Mouse (Mus musculus): ENCODE measurements around the gene Sema3e. TPM values are rescaled to one million over a fixed set of nuclear protein-coding genes. Genes with fewer than 3 reads are reported as not detected.

Gene Sema3e
- polyA plus RNA-seq (2016; fragmentation: Nextera tagmentation; extraction: Ambion mirVana), result 0.89 and 1.3 TPM in 2 replicates

DNA sequence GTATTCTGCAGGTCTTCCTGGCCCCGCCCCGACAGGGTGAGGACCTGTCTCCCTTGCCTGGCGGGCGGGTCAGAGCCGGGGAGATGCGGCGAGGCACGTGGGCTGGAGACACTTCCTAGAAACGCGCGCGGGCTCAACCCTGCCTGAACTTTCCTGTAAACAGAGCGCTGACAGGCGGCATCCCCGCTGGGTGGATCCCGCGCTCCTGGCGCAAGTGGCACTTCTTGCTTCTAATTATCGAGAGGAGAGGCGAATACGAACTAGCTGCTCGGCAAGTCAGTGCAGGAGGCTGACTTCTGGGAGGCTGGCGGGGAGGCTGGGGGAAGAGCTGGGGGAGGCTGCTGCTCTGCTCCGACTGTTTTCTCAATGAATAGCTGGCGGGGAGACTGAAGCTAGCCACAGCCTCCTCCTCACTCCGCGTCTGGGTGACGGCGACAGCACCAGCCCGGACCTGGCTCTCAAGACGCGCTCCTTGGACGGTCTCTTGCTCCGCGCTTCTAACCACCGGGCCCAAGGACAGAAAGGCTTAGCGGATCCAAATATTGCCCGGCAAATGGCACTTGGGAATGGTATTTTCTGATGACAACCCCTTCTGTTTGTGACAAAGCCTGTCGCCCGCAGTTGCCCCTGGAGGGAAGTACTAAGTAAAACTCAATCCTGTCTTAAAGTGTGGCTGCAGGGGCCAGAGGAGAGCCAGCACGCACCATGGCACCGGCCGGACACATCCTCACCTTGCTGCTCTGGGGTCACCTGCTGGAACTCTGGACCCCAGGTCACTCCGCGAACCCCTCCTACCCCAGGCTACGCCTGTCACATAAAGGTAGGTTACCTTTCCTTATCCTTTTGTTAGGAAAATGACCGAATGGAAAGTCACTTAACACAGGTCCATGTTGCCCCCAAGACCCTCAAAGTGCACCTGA is at the start of gene Sema3e:
Sema3e (plus strand) TSS at position 72 of the 920 bp plus-strand sequence.
- H3K4me3 ChIP-seq, result peak within 1 kb of the TSS; percentile 69
- DNase-seq (ENCODE audit: low spot score), result peak; percentile 78
- H3K27ac ChIP-seq, result peak within 1 kb of the TSS; percentile 33; the same call in 1 of the 2 replicates
- H3K36me3 ChIP-seq, result no peaks in the 10 kb centered on the region
- H3K27me3 ChIP-seq (ENCODE audit: insufficient read depth, poor library complexity, severe bottlenecking), result peaks cover 8% of the 10 kb centered on the region; the same call in 1 of the 2 replicates
- under 1% methylated on average over 47 of the region's 47 CpGs for WGBS
- H3K4me1 ChIP-seq, result peaks cover 4% of the 10 kb centered on the region; the same call in 1 of the 2 replicates
- no peaks in the 10 kb centered on the region for H3K9me3 ChIP-seq

DNA sequence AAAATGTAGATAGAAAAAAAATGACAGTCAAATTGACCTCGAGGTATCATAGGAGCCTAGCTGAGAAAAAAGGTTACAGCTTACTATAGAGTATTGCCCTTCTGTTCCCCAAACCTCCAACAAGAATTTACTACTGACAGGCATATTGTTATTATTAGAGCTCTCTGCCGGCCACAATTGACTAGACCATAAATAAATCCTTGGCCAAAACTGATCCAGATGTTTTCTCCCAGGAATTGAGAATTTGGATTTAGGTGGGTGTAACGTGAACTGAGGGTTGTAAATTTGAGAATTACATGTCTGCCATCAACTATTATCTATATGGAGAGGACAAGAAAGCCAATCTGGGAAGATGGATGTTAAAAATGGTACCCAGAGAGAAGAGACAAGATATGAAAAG is 47.5 kb upstream of the Sema3e start:
- WGBS, result 82% methylated on average over 3 of the region's 3 CpGs
- DNase-seq (ENCODE audit: low spot score), result no peak
- Histone ChIP-seq H3K27ac (no peak overlapping the region), H3K4me3 (no peak overlapping the region), H3K9me3 (no peaks in the 10 kb centered on the region), H3K36me3 (no peaks in the 10 kb centered on the region), H3K27me3 (ENCODE audit: insufficient read depth, poor library complexity, severe bottlenecking) (no peaks in the 10 kb centered on the region), H3K4me1 (0 out of 2 replicates have a peak, but pooled peaks cover 2% of the 10 kb centered on the region)

DNA sequence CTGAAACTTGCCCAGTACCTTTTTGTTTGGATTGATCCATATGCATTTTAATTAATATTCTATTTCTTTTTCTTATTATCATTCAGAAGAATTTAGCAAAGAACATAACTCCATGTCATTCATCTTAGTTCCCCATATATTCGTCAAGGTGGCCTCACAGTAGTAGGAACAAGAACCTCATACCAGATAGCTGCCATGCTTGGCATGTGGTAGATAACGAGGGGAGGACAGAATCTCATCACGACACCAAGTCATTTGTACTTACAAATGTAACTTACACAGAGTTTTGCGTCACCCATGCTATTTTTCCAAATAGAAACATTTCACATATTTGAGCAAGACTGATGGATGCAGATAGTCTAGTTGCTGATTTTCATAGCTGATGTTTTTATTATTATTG is 45.9 kb upstream of the Sema3e start:
- Histone ChIP-seq H3K36me3 (no peaks in the 10 kb centered on the region), H3K4me1 (0 out of 2 replicates have a peak, but pooled peaks cover 4% of the 10 kb centered on the region), H3K4me3 (no peak overlapping the region), H3K9me3 (no peaks in the 10 kb centered on the region), H3K27me3 (ENCODE audit: insufficient read depth, poor library complexity, severe bottlenecking) (no peaks in the 10 kb centered on the region), H3K27ac (no peak overlapping the region)
- DNase-seq (ENCODE audit: low spot score), result no peak
- 78% methylated on average over 4 of the region's 4 CpGs for WGBS

DNA sequence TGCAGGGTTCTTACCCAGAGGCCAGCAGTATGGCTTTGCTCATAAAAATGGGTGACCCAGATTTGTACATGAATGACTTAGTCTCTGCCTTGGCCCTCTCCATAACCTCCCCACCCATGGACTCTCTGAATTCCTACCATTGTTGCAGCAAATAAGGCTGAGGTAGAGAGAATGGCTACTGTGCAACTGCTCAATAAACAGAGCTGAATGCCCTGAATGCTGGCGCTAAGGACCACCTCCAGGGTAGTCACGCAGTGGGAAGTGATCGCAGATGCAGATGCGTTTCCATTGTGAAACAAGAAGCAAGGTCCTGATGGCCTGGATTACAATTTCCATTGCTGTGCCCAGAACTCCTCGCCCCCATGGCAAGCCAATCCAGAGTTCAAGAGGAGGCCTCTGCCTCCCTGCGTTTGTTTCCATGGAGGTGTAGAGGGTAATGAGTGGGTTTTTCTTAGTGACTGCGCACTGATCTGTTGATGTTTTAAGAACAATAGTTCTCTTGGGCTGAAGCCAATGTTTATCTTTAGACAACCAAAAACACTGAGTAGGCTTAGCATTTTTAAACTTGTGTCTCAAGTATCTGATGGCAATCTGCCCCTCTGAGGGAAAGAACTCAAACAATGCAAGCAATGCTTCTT is 42.5 kb upstream of the Sema3e start:
- H3K9me3 ChIP-seq, result no peaks in the 10 kb centered on the region
- no peak for DNase-seq (ENCODE audit: low spot score)
- no peaks in the 10 kb centered on the region for H3K36me3 ChIP-seq
- H3K4me1 ChIP-seq, result 0 out of 2 replicates have a peak, but pooled peaks cover 4% of the 10 kb centered on the region
- no peak overlapping the region for H3K27ac ChIP-seq
- no peak overlapping the region for H3K4me3 ChIP-seq
- WGBS, result 52% methylated on average over 7 of the region's 7 CpGs
- H3K27me3 ChIP-seq (ENCODE audit: insufficient read depth, poor library complexity, severe bottlenecking), result no peaks in the 10 kb centered on the region

DNA sequence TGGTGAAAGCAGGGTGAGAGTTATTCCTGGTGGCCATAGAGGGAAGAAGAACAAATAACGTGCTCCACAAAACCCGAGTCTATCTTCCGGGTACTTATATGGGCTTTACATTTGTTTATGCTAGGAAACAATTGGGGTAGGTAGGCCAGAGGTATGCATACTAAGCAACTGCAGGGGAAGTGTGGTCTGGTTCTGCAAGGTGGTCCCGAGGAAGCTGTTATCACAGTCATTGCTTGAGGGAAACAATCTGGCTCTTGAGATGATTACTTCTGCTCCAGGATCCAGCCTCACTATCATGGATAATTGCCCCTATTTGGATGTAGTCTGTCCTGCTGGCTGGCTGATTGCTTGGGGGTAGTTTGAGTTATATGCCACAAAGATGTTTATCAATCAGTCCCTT is 41.5 kb upstream of the Sema3e start:
- WGBS, result 61% methylated on average over 4 of the region's 4 CpGs
- H3K4me1 ChIP-seq, result 0 out of 2 replicates have a peak, but pooled peaks cover 4% of the 10 kb centered on the region

DNA sequence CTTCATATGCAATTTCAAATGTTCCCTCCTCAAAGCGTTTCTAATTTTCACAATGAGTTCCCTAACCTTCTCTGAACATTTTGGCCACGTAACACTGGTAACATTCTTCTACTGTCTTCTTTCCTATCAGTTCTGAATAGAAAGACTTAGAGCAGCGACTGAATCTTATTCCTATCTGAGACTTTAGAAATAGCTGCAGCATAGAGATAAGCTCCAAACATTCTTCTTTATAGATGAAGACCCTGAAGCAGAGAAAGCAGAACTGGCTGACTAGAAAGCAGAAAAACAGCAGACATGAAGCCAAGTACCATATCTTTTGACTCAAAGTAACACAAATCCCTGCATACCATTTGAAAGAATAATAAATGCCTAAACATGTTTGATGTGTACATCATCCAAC is 39.4 kb upstream of the Sema3e start:
- 0 out of 2 replicates have a peak, but pooled peaks cover 4% of the 10 kb centered on the region for H3K4me1 ChIP-seq
- no peaks in the 10 kb centered on the region for H3K36me3 ChIP-seq
- WGBS, result 58% methylated on average over 3 of the region's 3 CpGs
- no peak for DNase-seq (ENCODE audit: low spot score)
- no peaks in the 10 kb centered on the region for H3K27me3 ChIP-seq (ENCODE audit: insufficient read depth, poor library complexity, severe bottlenecking)
- H3K4me3 ChIP-seq, result no peak overlapping the region
- H3K27ac ChIP-seq, result no peak overlapping the region
- H3K9me3 ChIP-seq, result no peaks in the 10 kb centered on the region

More for the DNA sequence above, 41.5 kb upstream of the Sema3e start:
- Histone ChIP-seq H3K9me3 (no peaks in the 10 kb centered on the region), H3K27me3 (ENCODE audit: insufficient read depth, poor library complexity, severe bottlenecking) (no peaks in the 10 kb centered on the region), H3K27ac (no peak overlapping the region), H3K36me3 (no peaks in the 10 kb centered on the region), H3K4me3 (no peak overlapping the region)
- DNase-seq (ENCODE audit: low spot score), result no peak

DNA sequence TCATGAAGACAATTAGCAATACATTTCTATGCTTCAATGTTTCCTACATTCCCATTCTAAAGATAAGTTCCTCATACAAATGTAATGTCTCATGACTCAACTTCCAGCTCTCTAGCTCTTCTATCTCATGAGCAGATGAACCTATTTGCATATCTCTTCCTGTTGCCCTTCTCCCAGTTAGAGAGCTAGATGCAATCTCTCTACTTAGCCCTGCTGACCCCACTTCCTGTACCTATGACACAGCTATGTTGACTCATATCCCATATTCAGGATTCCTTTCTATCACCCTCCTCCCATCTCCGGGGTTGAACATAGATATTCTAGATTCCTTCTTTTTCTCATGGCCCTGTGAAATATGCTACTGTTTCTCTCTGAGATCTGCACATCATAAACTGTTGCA is 38.0 kb upstream of the Sema3e start:
- DNase-seq (ENCODE audit: low spot score), result no peak
- no peaks in the 10 kb centered on the region for H3K36me3 ChIP-seq
- H3K4me1 ChIP-seq, result 0 out of 2 replicates have a peak, but pooled peaks cover 4% of the 10 kb centered on the region
- H3K4me3 ChIP-seq, result no peak overlapping the region
- 63% methylated on average over 1 of the region's 1 CpGs for WGBS
- H3K27ac ChIP-seq, result no peak overlapping the region
- H3K9me3 ChIP-seq, result no peaks in the 10 kb centered on the region
- H3K27me3 ChIP-seq (ENCODE audit: insufficient read depth, poor library complexity, severe bottlenecking), result no peaks in the 10 kb centered on the region

DNA sequence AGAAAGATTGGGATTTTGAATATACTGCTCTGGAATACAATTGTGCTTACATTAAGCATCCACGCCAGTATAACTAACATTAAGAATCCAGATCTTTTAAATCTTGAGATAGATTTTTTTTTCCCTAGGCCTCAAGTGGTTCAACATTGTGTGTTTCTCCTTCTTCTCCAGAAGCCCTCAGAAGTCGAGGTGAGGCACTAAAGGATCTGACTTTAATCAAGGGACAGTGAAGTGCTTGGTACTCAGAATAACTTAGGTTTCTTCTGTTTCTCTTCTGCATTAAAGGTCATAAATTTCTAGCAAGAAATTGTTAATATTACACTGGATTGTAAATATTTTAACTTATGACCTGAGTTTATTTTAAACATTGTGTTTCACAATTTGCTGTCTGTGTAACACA is 37.1 kb upstream of the Sema3e start:
- H3K4me1 ChIP-seq, result peaks cover 2% of the 10 kb centered on the region; the same call in 1 of the 2 replicates
- H3K36me3 ChIP-seq, result no peaks in the 10 kb centered on the region
- 63% methylated on average over 2 of the region's 2 CpGs for WGBS
- H3K27me3 ChIP-seq (ENCODE audit: insufficient read depth, poor library complexity, severe bottlenecking), result no peaks in the 10 kb centered on the region
- no peaks in the 10 kb centered on the region for H3K9me3 ChIP-seq
- no peak overlapping the region for H3K27ac ChIP-seq
- no peak for DNase-seq (ENCODE audit: low spot score)
- no peak overlapping the region for H3K4me3 ChIP-seq

DNA sequence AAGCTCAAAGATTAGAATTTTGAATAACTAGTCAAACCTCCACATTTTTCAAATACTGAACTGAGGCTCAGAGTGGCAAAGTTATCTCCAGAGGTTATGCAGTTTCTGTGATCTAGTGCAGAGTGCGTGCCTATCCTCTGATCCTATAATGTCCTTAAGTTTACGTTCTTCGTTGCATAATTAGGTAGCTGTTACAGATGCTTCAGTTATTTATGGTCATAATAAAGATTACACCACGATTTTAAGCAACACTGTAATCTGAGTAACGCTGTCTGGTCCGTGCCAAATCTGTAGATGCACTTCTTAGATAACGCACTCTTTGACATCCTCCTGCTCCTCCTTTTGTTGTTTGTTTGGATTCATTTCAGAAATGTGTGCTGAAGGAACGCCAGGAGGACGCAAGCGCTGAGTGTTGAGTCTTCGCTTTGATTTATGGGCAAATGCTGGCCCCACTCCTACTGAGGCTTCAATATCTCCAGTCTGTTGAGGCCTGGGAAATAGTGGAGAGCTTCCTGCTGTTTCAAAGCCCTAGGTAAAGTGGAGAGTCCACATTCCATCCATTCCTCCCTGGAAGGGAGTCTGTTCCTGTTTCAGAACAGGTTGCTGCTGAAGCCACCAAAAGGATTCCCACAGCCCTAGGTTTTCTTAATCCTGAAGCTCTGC is 32.2 kb upstream of the Sema3e start:
- no peak overlapping the region for H3K4me3 ChIP-seq
- no peak for DNase-seq (ENCODE audit: low spot score)
- H3K9me3 ChIP-seq, result no peaks in the 10 kb centered on the region
- 49% methylated on average over 11 of the region's 11 CpGs for WGBS
- no peak overlapping the region for H3K27ac ChIP-seq
- no peaks in the 10 kb centered on the region for H3K27me3 ChIP-seq (ENCODE audit: insufficient read depth, poor library complexity, severe bottlenecking)
- H3K36me3 ChIP-seq, result no peaks in the 10 kb centered on the region
- H3K4me1 ChIP-seq, result peaks cover 4% of the 10 kb centered on the region; the same call in 1 of the 2 replicates

DNA sequence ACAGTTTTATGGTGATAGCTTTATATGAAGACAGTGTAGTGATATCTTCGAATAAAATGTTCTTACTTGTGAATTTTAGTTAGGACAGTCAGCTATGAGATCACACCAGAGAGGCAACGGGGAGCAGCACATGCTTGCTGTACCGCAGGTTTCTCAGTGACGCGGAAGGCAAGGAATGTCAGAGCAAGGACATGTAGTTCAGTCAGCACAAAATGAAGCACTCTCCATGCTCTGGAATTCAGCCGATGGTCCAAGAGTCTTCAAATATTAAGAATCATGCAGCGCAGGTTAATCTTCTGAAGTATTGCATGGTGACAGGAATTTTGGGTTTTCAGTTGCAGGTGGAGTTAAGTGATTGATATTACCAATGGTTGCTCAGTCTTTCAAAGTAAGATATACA is 3.3 kb downstream of the Sema3e start:
- no peak for DNase-seq (ENCODE audit: low spot score)
- Histone ChIP-seq H3K27ac (no peak overlapping the region), H3K36me3 (no peaks in the 10 kb centered on the region), H3K27me3 (ENCODE audit: insufficient read depth, poor library complexity, severe bottlenecking) (peaks cover 8% of the 10 kb centered on the region; the same call in 1 of the 2 replicates), H3K9me3 (no peaks in the 10 kb centered on the region), H3K4me3 (no peak overlapping the region), H3K4me1 (peaks cover 4% of the 10 kb centered on the region; the same call in 1 of the 2 replicates)
- 80% methylated on average over 7 of the region's 7 CpGs for WGBS

DNA sequence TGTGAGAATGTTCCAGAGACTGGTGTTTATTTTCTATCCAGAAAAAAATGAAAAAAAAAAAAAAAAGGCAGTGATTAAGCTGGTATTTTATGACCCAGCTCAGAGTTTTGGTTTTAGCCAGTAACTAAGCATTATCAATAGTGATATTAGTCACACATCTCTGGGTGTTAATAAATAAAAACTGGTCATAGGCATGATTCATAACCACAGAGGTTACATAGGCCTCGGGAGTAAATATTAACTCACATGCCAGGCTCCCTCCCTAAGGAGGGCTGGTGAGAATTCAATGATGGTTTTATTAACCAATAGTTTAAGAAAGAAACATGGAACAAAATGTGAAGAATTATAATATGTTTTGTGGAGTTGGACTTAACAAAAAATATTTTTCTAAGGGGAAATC is 5.7 kb downstream of the Sema3e start:
- no peaks in the 10 kb centered on the region for H3K36me3 ChIP-seq
- H3K4me1 ChIP-seq, result peaks cover under 1% of the 10 kb centered on the region; the same call in 1 of the 2 replicates
- H3K9me3 ChIP-seq, result no peaks in the 10 kb centered on the region
- 73% methylated on average over 1 of the region's 1 CpGs for WGBS
- H3K27ac ChIP-seq, result no peak overlapping the region
- DNase-seq (ENCODE audit: low spot score), result no peak
- peaks cover 8% of the 10 kb centered on the region; the same call in 1 of the 2 replicates for H3K27me3 ChIP-seq (ENCODE audit: insufficient read depth, poor library complexity, severe bottlenecking)
- H3K4me3 ChIP-seq, result no peak overlapping the region

DNA sequence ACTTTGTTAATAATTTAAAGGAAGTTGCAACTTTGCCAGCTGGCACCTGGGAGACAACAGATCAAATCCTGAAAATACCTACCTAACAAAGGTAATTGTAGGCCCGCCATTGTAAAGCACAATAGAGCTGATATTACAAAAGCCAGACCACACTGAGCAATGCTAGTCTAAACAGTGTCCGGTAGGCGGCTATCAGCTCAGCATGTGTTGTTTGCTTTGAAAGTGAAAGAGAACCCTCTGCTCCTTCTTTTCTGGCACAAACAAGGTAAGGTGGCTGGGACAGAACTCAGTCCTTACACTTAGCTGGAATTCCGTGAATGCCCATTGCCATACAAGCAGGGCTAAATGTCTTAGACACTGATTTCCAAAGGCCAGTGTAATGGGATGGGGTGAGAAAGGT is 7.0 kb downstream of the Sema3e start:
- WGBS, result 30% methylated on average over 4 of the region's 4 CpGs
- H3K36me3 ChIP-seq, result no peaks in the 10 kb centered on the region
- no peak for DNase-seq (ENCODE audit: low spot score)
- H3K27me3 ChIP-seq (ENCODE audit: insufficient read depth, poor library complexity, severe bottlenecking), result no peaks in the 10 kb centered on the region
- H3K27ac ChIP-seq, result no peak overlapping the region
- H3K4me1 ChIP-seq, result no peaks in the 10 kb centered on the region; the same call in 1 of the 2 replicates
- no peak overlapping the region for H3K4me3 ChIP-seq
- H3K9me3 ChIP-seq, result no peaks in the 10 kb centered on the region

Data from heart, embryonic 10.5 days (tissue).